Mouse (Mus musculus) forebrain, embryonic 13.5 days (tissue): ENCODE results near the gene Zfp692. TPM values are rescaled to one million over a fixed set of nuclear protein-coding genes. Genes with fewer than 3 reads are reported as not detected.

Experiments used
- polyA plus RNA-seq: library from polyadenylated mRNA; unstranded; fragments of >200 nt; fragmentation: Nextera tagmentation; extraction: Ambion mirVana; gene quantifications from 2 replicates; pipeline ENCODE4 v1.2.1, GENCODE M21; 2015

Gene Zfp692
- polyA plus RNA-seq, 1 experiment from 2014 or later, result 28.9 TPM

Other genes starting within 250 kb of the Zfp692 start
- 0.15 and 0.19 TPM in 2 replicates for gene Gm12248, start 213.9 kb upstream of the Zfp692 start, polyA plus RNA-seq
- 124 and 129 TPM in 2 replicates for gene Cnot8, start 202.9 kb upstream of the Zfp692 start, polyA plus RNA-seq
- 13.9 and 21.2 TPM in 2 replicates for gene Gemin5, start 138.5 kb upstream of the Zfp692 start, polyA plus RNA-seq
- gene Mrpl22, start 135.4 kb upstream of the Zfp692 start, polyA plus RNA-seq, result 119 and 135 TPM in 2 replicates
- 0.83 and 0.94 TPM in 2 replicates for gene Igtp, start 107.5 kb upstream of the Zfp692 start, polyA plus RNA-seq
- 0.29 and 0.49 TPM in 2 replicates for gene Irgm2, start 107.5 kb upstream of the Zfp692 start, polyA plus RNA-seq
- gene 4930438A08Rik, start 32.3 kb upstream of the Zfp692 start, polyA plus RNA-seq, result not detected in 2 replicates
- gene Zfp672, start 23.3 kb downstream of the Zfp692 start, polyA plus RNA-seq, result 38.1 and 40.5 TPM in 2 replicates
- gene Sh3bp5l, start 23.7 kb downstream of the Zfp692 start, polyA plus RNA-seq, result 43.9 and 48.0 TPM in 2 replicates
- gene Lypd8, start 72.0 kb downstream of the Zfp692 start, polyA plus RNA-seq, result 0.31 TPM in 1 of 2 replicates, not detected in the other
- gene 1810065E05Rik, start 114.0 kb downstream of the Zfp692 start, polyA plus RNA-seq, result not detected in 2 replicates
- not detected in 2 replicates for gene Gm12253, start 125.5 kb downstream of the Zfp692 start, polyA plus RNA-seq
- gene Lypd9, start 145.9 kb downstream of the Zfp692 start, polyA plus RNA-seq, result not detected in 2 replicates
- not detected in 2 replicates for gene Olfr30, start 155.2 kb downstream of the Zfp692 start, polyA plus RNA-seq
- gene Olfr332, start 185.5 kb downstream of the Zfp692 start, polyA plus RNA-seq, result not detected in 2 replicates
- gene Olfr331, start 195.5 kb downstream of the Zfp692 start, polyA plus RNA-seq, result not detected in 2 replicates
- not detected in 2 replicates for gene Olfr330, start 227.8 kb downstream of the Zfp692 start, polyA plus RNA-seq
- gene Olfr329-ps, start 239.4 kb downstream of the Zfp692 start, polyA plus RNA-seq, result not detected in 2 replicates
- gene Olfr328, start 248.6 kb downstream of the Zfp692 start, polyA plus RNA-seq, result not detected in 2 replicates